Mouse (Mus musculus) heart, postnatal 4 days (tissue): ENCODE results near the gene Tent5c. TPM values are rescaled to one million over a fixed set of nuclear protein-coding genes. Genes with fewer than 3 reads are reported as not detected.

ENCODE experiments used
- total RNA-seq, 2 experiments: library from RNA; stranded (reverse); gene quantifications; 2 replicates each; pipeline ENCODE4 v1.2.3; 2021

Gene Tent5c
- total RNA-seq, 2 experiments from 2014 or later = 17.9 to 51.7 TPM

Other genes with a start within 250 kb of the Tent5c start
- gene Man1a2, start 196.2 kb upstream of the Tent5c start, total RNA-seq = 10 to 100 TPM; 78.7 to 82.8 TPM